Mouse (Mus musculus) ES-Bruce4 (cell line): ENCODE measurements around the gene Dlk1. TPM values are rescaled to one million over a fixed set of nuclear protein-coding genes. Genes with fewer than 3 reads are reported as not detected.

Experiments used
- H3K27ac ChIP-seq: 2 replicates; pipeline ENCODE4 v1.5.1; 2012; ENCODE audit warnings: low read length, inconsistent platforms; ENCODE audit not compliant: insufficient read depth
- H3K27me3 ChIP-seq: 2 replicates; pipeline ENCODE4 v1.6.1; 2012; ENCODE audit warnings: mild to moderate bottlenecking, low read length, inconsistent platforms; ENCODE audit not compliant: control insufficient read depth, poor library complexity, insufficient read depth, severe bottlenecking
- H3K36me3 ChIP-seq: 2 replicates; pipeline ENCODE4 v1.6.1; 2012; ENCODE audit warnings: inconsistent platforms, mild to moderate bottlenecking, low read length, moderate library complexity; ENCODE audit not compliant: control insufficient read depth, poor library complexity, insufficient read depth, severe bottlenecking
- H3K4me1 ChIP-seq: one replicate; pipeline ENCODE4 v1.8.1; 2011; ENCODE audit warnings: low read length; ENCODE audit not compliant: control insufficient read depth, insufficient read depth
- H3K4me3 ChIP-seq: 2 replicates; pipeline ENCODE4 v1.5.1; 2011; ENCODE audit warnings: low read depth, mild to moderate bottlenecking, low read length
- H3K9ac ChIP-seq: 2 replicates; pipeline ENCODE4 v1.6.1; 2012; ENCODE audit warnings: low read depth, mild to moderate bottlenecking, inconsistent platforms; ENCODE audit not compliant: poor library complexity, severe bottlenecking
- H3K9me3 ChIP-seq: replicated peaks from 2 replicates; pipeline ENCODE4 v1.6.1; 2012; ENCODE audit warnings: mild to moderate bottlenecking, low read length, inconsistent platforms; ENCODE audit not compliant: control insufficient read depth, poor library complexity, insufficient read depth, severe bottlenecking
- CTCF ChIP-seq: IDR thresholded peaks from one replicate; pipeline ENCODE4 v1.8.1; 2011; ENCODE audit warnings: low read depth, low read length
- EP300 ChIP-seq: IDR thresholded peaks from 2 replicates; pipeline ENCODE4 v1.6.1; 2011; ENCODE audit warnings: low read depth, low read length; ENCODE audit not compliant: insufficient read depth
- POLR2A ChIP-seq: IDR thresholded peaks from one replicate; pipeline ENCODE4 v1.8.1; 2011; ENCODE audit warnings: low read length; ENCODE audit not compliant: insufficient read depth
- polyA plus RNA-seq: library from polyadenylated mRNA; stranded (reverse); fragments of >200 nt; gene quantifications from 2 replicates; pipeline ENCODE4 v1.2.4, GENCODE M21; 2011; ENCODE audit warnings: low read depth; ENCODE audit not compliant: missing spikeins, insufficient read depth, insufficient read length

The Dlk1 gene
- polyA plus RNA-seq, 1 experiment = 2.8 TPM

- H3K4me1 ChIP-seq = no peaks in the 10 kb centered on the region
- TF ChIP-seq CTCF = no peak
- no peak for TF ChIP-seq POLR2A
- no peak overlapping the region for H3K9ac ChIP-seq
- no peak overlapping the region for H3K4me3 ChIP-seq
- H3K9me3 ChIP-seq = no peaks in the 10 kb centered on the region
- no peaks in the 10 kb centered on the region for H3K27me3 ChIP-seq
- H3K36me3 ChIP-seq = no peaks in the 10 kb centered on the region
- H3K27ac ChIP-seq = no peak overlapping the region
Measured at GRCm38 (mm10) chr12:109423163-109423562, 29.5 kb upstream of the Dlk1 start.

GRCm38 (mm10) chr12:109423716-109424429 is 28.8 kb upstream of the Dlk1 start:
- Histone ChIP-seq H3K9ac (no peak overlapping the region), H3K4me1 (no peaks in the 10 kb centered on the region), H3K4me3 (no peak overlapping the region), H3K36me3 (no peaks in the 10 kb centered on the region), H3K9me3 (no peaks in the 10 kb centered on the region), H3K27me3 (no peaks in the 10 kb centered on the region), H3K27ac (no peak overlapping the region)
- no peak for TF ChIP-seq CTCF
- TF ChIP-seq EP300 = no peak

GRCm38 (mm10) chr12:109424753-109425332 is 27.8 kb upstream of the Dlk1 start:
- no peaks in the 10 kb centered on the region for H3K27me3 ChIP-seq
- no peak for TF ChIP-seq EP300
- TF ChIP-seq POLR2A = no peak
- no peak overlapping the region for H3K27ac ChIP-seq
- H3K36me3 ChIP-seq = no peaks in the 10 kb centered on the region
- peak overlapping the region; percentile 10; the same call in 1 of the 2 replicates for H3K4me3 ChIP-seq
- H3K9me3 ChIP-seq = no peaks in the 10 kb centered on the region
- H3K9ac ChIP-seq = no peak overlapping the region
- no peaks in the 10 kb centered on the region for H3K4me1 ChIP-seq

GRCm38 (mm10) chr12:109425982-109426381 is 26.6 kb upstream of the Dlk1 start:
- Histone ChIP-seq H3K4me3 (no peak overlapping the region), H3K4me1 (no peaks in the 10 kb centered on the region), H3K27me3 (no peaks in the 10 kb centered on the region), H3K9ac (no peak overlapping the region), H3K9me3 (no peaks in the 10 kb centered on the region), H3K27ac (no peak overlapping the region), H3K36me3 (no peaks in the 10 kb centered on the region)
- TF ChIP-seq CTCF (no peak), EP300 (no peak), POLR2A (no peak)

GRCm38 (mm10) chr12:109432475-109433130 is 20.0 kb upstream of the Dlk1 start:
- TF ChIP-seq EP300 = no peak
- no peak for TF ChIP-seq POLR2A
- TF ChIP-seq CTCF = no peak
- Histone ChIP-seq H3K9me3 (no peaks in the 10 kb centered on the region), H3K9ac (no peak overlapping the region), H3K4me1 (no peaks in the 10 kb centered on the region), H3K27ac (no peak overlapping the region), H3K4me3 (no peak overlapping the region), H3K36me3 (no peaks in the 10 kb centered on the region), H3K27me3 (no peaks in the 10 kb centered on the region)

- Histone ChIP-seq H3K4me3 (no peak overlapping the region), H3K9ac (no peak overlapping the region), H3K27me3 (no peaks in the 10 kb centered on the region), H3K9me3 (no peaks in the 10 kb centered on the region), H3K36me3 (no peaks in the 10 kb centered on the region), H3K27ac (no peak overlapping the region), H3K4me1 (no peaks in the 10 kb centered on the region)
- TF ChIP-seq CTCF (peak; percentile 36), EP300 (no peak), POLR2A (no peak)
Measured at GRCm38 (mm10) chr12:109436367-109436807, 16.2 kb upstream of the Dlk1 start.
